Mouse (Mus musculus) brain, embryonic 14.5 days (tissue): Measurements from ENCODE around the gene H6pd. TPM values are rescaled to one million over a fixed set of nuclear protein-coding genes. Genes with fewer than 3 reads are reported as not detected.

ENCODE experiments used
- DNase-seq: peaks from one replicate; pipeline ENCODE4 v3.0.0-alpha.2; 2011; ENCODE audit warnings: low read depth
- CTCF ChIP-seq: fragments of 200-500 bp; IDR thresholded peaks from 2 replicates; pipeline ENCODE4 v1.5.1; 2012; ENCODE audit warnings: inconsistent platforms, mild to moderate bottlenecking, moderate library complexity, borderline replicate concordance; ENCODE audit not compliant: insufficient read depth, insufficient read length; ENCODE audit errors: extremely low read depth
- POLR2A ChIP-seq: fragments of 200-500 bp; IDR thresholded peaks from 2 replicates; pipeline ENCODE4 v1.6.1; 2012; ENCODE audit warnings: mild to moderate bottlenecking, inconsistent platforms, borderline replicate concordance; ENCODE audit not compliant: poor library complexity, insufficient read depth, insufficient read length, severe bottlenecking; ENCODE audit errors: extremely low read depth
- polyA plus RNA-seq: library from polyadenylated mRNA; depleted of rRNA; stranded (reverse); fragments of >200 nt; gene quantifications from 2 replicates; pipeline ENCODE4 v1.2.3, GENCODE M21; 2012

The H6pd gene
- polyA plus RNA-seq, 1 experiment: 5.8 TPM

GRCm38 (mm10) chr4:150013805-150014204 lies 5.0 kb upstream of the H6pd start:
- TF ChIP-seq POLR2A (no peak), CTCF (no peak)
- no peak for DNase-seq

DNA sequence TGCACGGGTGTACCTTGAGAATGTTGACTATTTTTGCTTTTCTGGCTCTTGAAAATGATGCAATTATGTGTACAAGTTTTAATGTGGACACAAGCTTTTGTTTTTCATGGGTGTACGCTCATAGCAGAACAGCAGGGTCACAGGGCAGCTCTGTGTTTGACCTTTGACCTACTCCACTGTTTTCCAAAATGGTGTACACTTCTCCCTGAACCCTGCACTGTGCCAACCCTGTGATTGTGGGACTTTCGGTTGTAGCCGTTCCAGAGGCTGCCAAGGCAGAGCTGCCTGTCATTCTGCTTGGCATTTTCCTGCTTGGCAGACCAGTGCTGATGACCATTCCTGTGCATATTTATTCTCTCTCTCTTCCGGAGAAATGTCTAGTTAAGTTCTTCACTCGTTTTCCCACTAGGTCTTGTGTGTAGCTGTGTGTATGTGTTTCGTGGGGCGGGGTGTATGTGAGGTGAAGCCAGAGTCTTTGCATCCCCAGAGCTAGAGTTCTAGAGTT lies 4.4 kb upstream of the H6pd start:
- no peak for TF ChIP-seq CTCF
- TF ChIP-seq POLR2A: no peak
- no peak for DNase-seq

- TF ChIP-seq CTCF: no peak
- no peak for TF ChIP-seq POLR2A
- DNase-seq: no peak
Observed at GRCm38 (mm10) chr4:150012322-150012723, 3.5 kb upstream of the H6pd start.

DNA sequence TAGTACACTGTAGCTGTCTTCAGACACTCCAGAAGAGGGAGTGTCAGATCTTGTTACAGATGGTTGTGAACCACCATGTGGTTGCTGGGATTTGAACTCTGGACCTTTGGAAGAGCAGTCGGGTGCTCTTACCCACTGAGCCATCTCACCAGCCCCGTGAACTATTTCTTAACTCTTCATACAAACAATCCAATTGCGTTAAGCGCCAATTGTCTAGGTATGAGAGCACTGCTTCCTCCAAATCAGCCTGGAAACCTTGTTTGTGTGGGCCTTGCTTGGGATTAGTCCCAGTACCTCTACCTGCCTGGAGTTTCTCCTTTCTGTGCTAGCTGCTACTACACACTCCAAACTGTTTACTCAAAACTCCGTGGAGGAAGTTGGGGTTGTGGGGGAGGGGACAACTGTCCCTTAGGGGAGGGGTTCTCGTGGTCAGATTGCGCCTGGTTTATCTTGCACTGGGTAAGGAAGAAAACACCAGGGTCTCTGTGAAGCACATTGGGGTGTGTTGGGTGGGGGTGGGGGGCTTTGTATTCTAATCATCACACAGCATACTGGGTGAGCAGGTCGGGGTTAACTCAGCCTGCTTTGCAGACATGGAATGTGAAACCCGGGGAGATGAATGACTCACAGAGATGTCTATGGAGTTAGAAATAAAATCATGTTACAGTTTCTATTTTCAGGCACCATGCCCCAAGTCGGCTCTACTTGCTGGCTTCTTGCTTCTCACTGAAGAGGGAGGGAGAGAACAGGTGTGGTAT lies 2.9 kb upstream of the H6pd start:
- no peak for TF ChIP-seq CTCF
- no peak for TF ChIP-seq POLR2A
- DNase-seq: no peak

DNA sequence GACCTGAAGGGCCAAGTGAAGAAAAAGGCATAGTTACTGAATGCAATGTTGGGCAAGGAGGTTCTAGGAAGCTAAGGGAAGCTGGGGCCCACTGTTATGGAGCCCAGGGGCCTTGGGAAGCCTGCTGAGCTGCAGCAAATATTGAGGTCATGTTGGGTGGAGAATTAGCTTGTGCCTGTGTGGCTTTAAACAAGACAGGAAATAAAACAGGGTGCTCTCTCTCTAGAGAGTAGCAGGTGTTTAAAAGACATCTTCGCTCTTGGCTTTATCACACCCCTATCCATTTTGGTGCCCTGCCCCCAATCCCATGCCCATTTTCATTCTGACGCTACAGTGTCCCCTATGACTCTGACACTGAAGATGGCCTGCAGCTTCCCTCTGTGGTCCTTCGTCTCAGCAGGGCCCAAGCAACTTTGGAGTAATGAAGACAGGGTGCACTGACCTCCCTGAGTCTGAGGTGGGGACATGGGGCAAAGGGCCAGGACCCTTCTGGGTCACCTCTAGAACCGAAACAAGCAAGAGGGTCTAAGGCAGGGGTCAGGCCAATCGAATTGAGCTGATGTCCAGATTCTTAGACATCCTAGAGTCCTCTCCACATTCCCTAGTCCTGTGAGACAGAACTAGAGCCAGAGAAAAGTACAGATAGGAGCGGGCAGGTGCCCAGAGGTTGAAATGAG lies 1.4 kb upstream of the H6pd start:
- TF ChIP-seq CTCF (no peak), POLR2A (no peak)
- no peak for DNase-seq

DNA sequence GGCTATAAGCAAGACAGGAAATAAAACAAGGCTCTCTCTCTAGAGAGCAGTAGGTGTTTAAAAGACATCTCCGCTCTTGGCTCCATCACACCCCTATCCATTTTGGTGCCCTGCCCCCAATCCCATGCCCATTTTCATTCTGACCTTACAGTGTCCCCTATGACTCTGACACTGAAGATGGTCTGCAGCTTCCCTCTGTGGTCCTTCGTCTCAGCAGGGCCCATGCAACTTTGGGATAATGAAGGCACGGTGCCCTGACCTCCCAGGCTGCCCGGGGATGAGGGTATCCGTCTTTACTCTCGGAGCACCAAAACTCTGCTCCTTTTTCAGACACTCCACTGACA lies 736 bp upstream of the H6pd start:
- TF ChIP-seq POLR2A (no peak), CTCF (no peak)
- no peak for DNase-seq

DNA sequence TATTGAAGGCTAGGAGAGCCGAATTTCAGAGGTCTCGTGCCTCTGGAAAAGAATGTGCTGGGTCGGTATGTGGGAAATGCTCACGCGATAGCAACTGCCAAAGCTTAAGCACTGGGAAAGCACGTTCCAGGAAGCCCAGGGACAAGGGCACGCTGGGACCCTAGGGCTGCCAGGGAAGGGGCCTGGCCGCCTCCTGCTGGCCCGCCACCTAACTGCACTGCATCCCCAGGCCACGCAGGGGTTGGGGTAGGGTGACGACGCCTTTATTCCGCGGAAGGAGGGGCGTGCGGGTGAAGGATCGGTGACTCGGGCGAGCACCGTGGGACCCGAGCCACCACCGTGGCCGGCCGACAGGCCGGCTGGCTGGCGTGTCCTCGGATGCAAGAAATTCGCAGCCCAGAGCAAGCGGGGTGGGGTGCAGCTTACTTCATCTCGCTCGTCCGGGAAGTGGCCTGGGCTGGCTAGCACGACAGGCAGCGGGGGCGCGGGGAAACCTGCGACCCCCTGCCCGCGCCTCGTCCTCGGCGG lies 434 bp downstream of the H6pd start:
- TF ChIP-seq POLR2A (no peak), CTCF (peak; percentile 59; the same call in 1 of the 2 replicates)
- DNase-seq: peak; percentile 82

- TF ChIP-seq CTCF (no peak), POLR2A (no peak)
- no peak for DNase-seq
Observed at GRCm38 (mm10) chr4:150007444-150007843, 1.4 kb downstream of the H6pd start.

DNA sequence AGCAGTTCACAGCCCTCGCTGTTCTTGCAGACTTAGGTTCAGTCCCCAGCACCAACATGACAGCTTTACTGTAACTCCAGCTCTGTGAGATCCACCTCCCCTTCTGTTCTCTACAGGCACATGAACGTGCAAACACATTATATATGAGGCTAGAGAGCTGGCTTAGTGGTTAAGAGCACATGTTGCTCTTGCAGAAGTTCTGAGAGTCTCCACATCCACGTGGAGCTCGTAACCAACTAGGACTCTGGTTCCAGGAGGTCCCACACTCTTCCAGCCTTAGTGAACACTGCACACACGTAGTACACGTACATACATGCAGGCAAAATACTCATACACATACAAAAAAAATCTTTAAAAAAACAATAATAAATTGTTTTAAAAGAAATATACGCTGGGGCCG lies 1.8 kb downstream of the H6pd start:
- no peak for DNase-seq
- TF ChIP-seq POLR2A: no peak
- no peak for TF ChIP-seq CTCF

- TF ChIP-seq CTCF: no peak
- TF ChIP-seq POLR2A: no peak
Observed at GRCm38 (mm10) chr4:150006122-150006854, 2.5 kb downstream of the H6pd start.

DNA sequence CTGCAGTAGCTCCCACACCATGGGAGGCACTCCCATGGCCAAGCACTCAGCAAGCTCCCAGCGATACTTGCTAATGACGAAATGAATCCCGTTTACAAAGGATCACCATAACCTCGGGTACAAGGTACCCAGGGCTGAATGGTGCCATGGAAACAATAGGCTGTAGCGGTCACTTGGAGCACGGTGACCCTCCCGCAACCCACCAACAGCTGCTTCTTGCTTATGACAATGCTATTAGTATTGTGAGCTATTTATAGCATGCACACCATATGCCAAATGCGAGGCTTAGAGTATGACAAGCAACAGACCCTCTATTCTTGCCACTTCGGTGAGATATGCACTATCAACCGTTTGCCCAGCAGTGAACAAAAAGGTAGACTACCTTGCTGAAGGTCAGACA lies 3.6 kb downstream of the H6pd start:
- DNase-seq: no peak
- TF ChIP-seq POLR2A (no peak), CTCF (no peak)

More at GRCm38 (mm10) chr4:150006122-150006854, 2.5 kb downstream of the H6pd start:
- DNase-seq: no peak
